ENCODE assay signal across 13 mouse cellular contexts in genomic region chr6:17750957-17751356, GRCm38 (mm10). TPM values are rescaled to one million over a fixed set of nuclear protein-coding genes. Genes with fewer than 3 reads are reported as not detected.
DNase-seq lines count a peak whose midpoint lies in the region; ATAC-seq and TF ChIP-seq lines count a peak whose summit lies in the region.
"Had no signal": no experiment of that assay in that cellular context is flagged by ENCODE, and none has a peak within 500 bp of the region (broad histone marks: within the 10 kb centered on the region; RNA-seq: fewer than 3 reads in every experiment).

No protein-coding gene starts in this region.

- no peaks in the 10 kb centered on the region for H3K27me3 ChIP-seq in heart, embryonic 15.5 days
- no peaks in the 10 kb centered on the region for H3K27me3 ChIP-seq in heart, adult 2 months (ENCODE audit: control insufficient read depth, insufficient read depth, low read length)
- no peaks in the 10 kb centered on the region for H3K27me3 ChIP-seq in MEL (ENCODE audit: control insufficient read depth in 1 of 2, insufficient read depth in 2 of 2, low read length in 2 of 2)
- H3K27me3 ChIP-seq in forebrain, embryonic 12.5 days = no peaks in the 10 kb centered on the region
- no peaks in the 10 kb centered on the region for H3K27me3 ChIP-seq in midbrain, embryonic 11.5 days (ENCODE audit: control insufficient read depth, insufficient read depth, low read length)
- H3K27me3 ChIP-seq in kidney, embryonic 15.5 days = no peaks in the 10 kb centered on the region

- no peak for ATAC-seq in heart, embryonic 15.5 days (replicated peaks; ENCODE audit: insufficient number of reproducible peaks, insufficient read depth, low FRiP score, low read depth)
- no peak for ATAC-seq in forebrain, embryonic 12.5 days (ENCODE audit: low FRiP score)
- no peak for ATAC-seq in midbrain, embryonic 11.5 days (ENCODE audit: low FRiP score)
- ATAC-seq in kidney, embryonic 15.5 days (replicated peaks; ENCODE audit: low FRiP score) = no peak

- H3K4me1 ChIP-seq in heart, embryonic 15.5 days (replicated peaks) = peaks cover 15% of the 10 kb centered on the region
- peaks cover 9% of the 10 kb centered on the region for H3K4me1 ChIP-seq in heart, adult 2 months (ENCODE audit: control insufficient read depth, insufficient read depth, low read length)
- H3K4me1 ChIP-seq in MEL (ENCODE audit: control insufficient read depth in 1 of 2, insufficient read depth in 2 of 2, low read length in 2 of 2) = peaks cover 11 to 16% of the 10 kb centered on the region in 2 experiments
- H3K4me1 ChIP-seq in forebrain, embryonic 12.5 days = peaks cover 24% of the 10 kb centered on the region
- H3K4me1 ChIP-seq in midbrain, embryonic 11.5 days (ENCODE audit: control insufficient read depth, insufficient read depth, low read length) = peaks cover 13% of the 10 kb centered on the region; the same call in 1 of the 2 replicates
- H3K4me1 ChIP-seq in kidney, embryonic 15.5 days = peaks cover 6% of the 10 kb centered on the region; the same call in 1 of the 2 replicates

- DNase-seq in heart, adult 2 months = no peak
- DNase-seq in MEL (ENCODE audit: low read depth, low spot score) = peak; percentile 70
- DNase-seq in midbrain, embryonic 11.5 days (ENCODE audit: low spot score, missing footprints) = no peak
- DNase-seq in gastrocnemius, adult 18-20 months (ENCODE audit: low spot score) = no peak
- DNase-seq in ovary, postnatal 14 days (ENCODE audit: low spot score) = no peak
- DNase-seq: gastrocnemius, postnatal 25 days; kidney, adult 18-20 months; thymus, postnatal 4 days had no signal

- no peak for TF ChIP-seq POLR2A in heart, adult 2 months (IDR thresholded peaks at IDR 0.05; ENCODE audit: insufficient read depth, low read depth, low read length)
- TF ChIP-seq POLR2A in MEL (IDR thresholded peaks at IDR 0.05; ENCODE audit: control insufficient read depth in 1 of 2, insufficient read depth in 1 of 2, low read depth in 1 of 2, low read length in 2 of 2, poor library complexity in 1 of 2) = no peak

- no peak for TF ChIP-seq CTCF in heart, adult 2 months (IDR thresholded peaks at IDR 0.05)
- no peak for TF ChIP-seq CTCF in MEL (IDR thresholded peaks at IDR 0.05 in 2 of 3, conservative IDR thresholded peaks at IDR 0.05 in 1 of 3; ENCODE audit: control insufficient read depth in 1 of 3, insufficient read depth in 1 of 3, low read depth in 2 of 3, low read length in 3 of 3, poor library complexity in 1 of 3, severe bottlenecking in 1 of 3)

- WGBS in heart, embryonic 15.5 days = 45% methylated on average over 6 of the region's 6 CpGs
- WGBS in heart, adult 2 months = 38% methylated on average over 6 of the region's 6 CpGs
- WGBS in forebrain, embryonic 12.5 days = 62% methylated on average over 6 of the region's 6 CpGs
- WGBS in midbrain, embryonic 11.5 days = 69% methylated on average over 6 of the region's 6 CpGs
- WGBS in kidney, embryonic 15.5 days = 89% methylated on average over 6 of the region's 6 CpGs

- H3K4me2 ChIP-seq in heart, embryonic 15.5 days = peak overlapping the region; percentile 72
- peak overlapping the region; percentile 62 for H3K4me2 ChIP-seq in forebrain, embryonic 12.5 days
- H3K4me2 ChIP-seq in midbrain, embryonic 11.5 days = peak overlapping the region; percentile 61
- no peak overlapping the region for H3K4me2 ChIP-seq in kidney, embryonic 15.5 days

- no peak overlapping the region for H3K9ac ChIP-seq in heart, embryonic 15.5 days
- no peak overlapping the region for H3K9ac ChIP-seq in heart, adult 2 months (ENCODE audit: low read depth, low read length)
- H3K9ac ChIP-seq in MEL (ENCODE audit: control insufficient read depth, low read depth, low read length, poor library complexity, severe bottlenecking) = peak overlapping the region; percentile 58
- peak overlapping the region; percentile 75; the same call in 1 of the 2 replicates for H3K9ac ChIP-seq in forebrain, embryonic 12.5 days
- peak overlapping the region; percentile 6; the same call in 1 of the 2 replicates for H3K9ac ChIP-seq in midbrain, embryonic 11.5 days (ENCODE audit: low read length)
- H3K9ac ChIP-seq in kidney, embryonic 15.5 days = no peak overlapping the region
- H3K9ac ChIP-seq: liver, embryonic 14.5 days had no signal

- H3K27ac ChIP-seq in heart, embryonic 15.5 days = peak overlapping the region; percentile 49; the same call in 1 of the 2 replicates
- H3K27ac ChIP-seq in heart, adult 2 months = no peak overlapping the region; the same call in 1 of the 2 replicates
- peak overlapping the region; percentile 49 for H3K27ac ChIP-seq in MEL (ENCODE audit: control insufficient read depth, low read depth, low read length)
- no peak overlapping the region for H3K27ac ChIP-seq in forebrain, embryonic 12.5 days
- H3K27ac ChIP-seq in midbrain, embryonic 11.5 days (ENCODE audit: low read depth, low read length) = no peak overlapping the region
- no peak overlapping the region for H3K27ac ChIP-seq in kidney, embryonic 15.5 days
- H3K27ac ChIP-seq: liver, embryonic 14.5 days had no signal

- H3K4me3 ChIP-seq in heart, embryonic 15.5 days = peak overlapping the region; percentile 60
- no peak overlapping the region for H3K4me3 ChIP-seq in heart, adult 2 months
- H3K4me3 ChIP-seq in MEL (ENCODE audit: control insufficient read depth in 1 of 2, insufficient read depth in 1 of 2, low read depth in 2 of 2, low read length in 2 of 2) = peak overlapping the region; percentile 63 to 77
- H3K4me3 ChIP-seq in forebrain, embryonic 12.5 days (replicated peaks) = peak overlapping the region; percentile 56
- peak overlapping the region; percentile 47 for H3K4me3 ChIP-seq in midbrain, embryonic 11.5 days (ENCODE audit: low read depth, low read length)
- H3K4me3 ChIP-seq in kidney, embryonic 15.5 days (replicated peaks) = no peak overlapping the region
- H3K4me3 ChIP-seq: myocyte had no signal

- H3K36me3 ChIP-seq in heart, embryonic 15.5 days = no peaks in the 10 kb centered on the region
- peaks cover 10% of the 10 kb centered on the region for H3K36me3 ChIP-seq in heart, adult 2 months (ENCODE audit: control insufficient read depth, insufficient read depth, low read length)
- peaks cover 0 to 32% of the 10 kb centered on the region in 2 experiments; a peak in 2 of 4 replicates for H3K36me3 ChIP-seq in MEL (ENCODE audit: control insufficient read depth in 1 of 2, insufficient read depth in 2 of 2, low read length in 2 of 2)
- no peaks in the 10 kb centered on the region for H3K36me3 ChIP-seq in forebrain, embryonic 12.5 days (replicated peaks)
- no peaks in the 10 kb centered on the region for H3K36me3 ChIP-seq in midbrain, embryonic 11.5 days (ENCODE audit: control insufficient read depth, insufficient read depth, low read length)
- H3K36me3 ChIP-seq in kidney, embryonic 15.5 days = no peaks in the 10 kb centered on the region

- no peak for TF ChIP-seq EP300 in heart, adult 2 months (IDR thresholded peaks at IDR 0.05; ENCODE audit: insufficient read depth, low read depth, low read length)
- no peak for TF ChIP-seq EP300 in MEL (IDR thresholded peaks at IDR 0.05; ENCODE audit: low read depth in 1 of 2, low read length in 2 of 2)

- intact Hi-C loops in heart, adult 2 months (cut with DNase I) = loop anchor here (2.0 kb wide), 1 partner anchor 14 kb away; no protein-coding TSS in a partner anchor

- TF ChIP-seq RAD21 in MEL (IDR thresholded peaks at IDR 0.05; ENCODE audit: low read depth, low read length) = no peak

- H3K9me3 ChIP-seq in heart, embryonic 15.5 days (replicated peaks) = no peaks in the 10 kb centered on the region
- no peaks in the 10 kb centered on the region for H3K9me3 ChIP-seq in MEL (replicated peaks; ENCODE audit: insufficient read depth, low read length)
- H3K9me3 ChIP-seq in forebrain, embryonic 12.5 days = no peaks in the 10 kb centered on the region
- no peaks in the 10 kb centered on the region for H3K9me3 ChIP-seq in midbrain, embryonic 11.5 days (ENCODE audit: control insufficient read depth, low read length)
- H3K9me3 ChIP-seq in kidney, embryonic 15.5 days (replicated peaks) = no peaks in the 10 kb centered on the region

- H3K79me2 ChIP-seq in heart, adult 2 months (replicated peaks; ENCODE audit: control insufficient read depth, insufficient read depth, low read length) = peaks cover 2% of the 10 kb centered on the region
- H3K79me2 ChIP-seq in MEL (ENCODE audit: control insufficient read depth, insufficient read depth, low read length, poor library complexity) = peaks cover 25% of the 10 kb centered on the region

TF ChIP-seq in MEL, 35 proteins besides CTCF, POLR2A, EP300 and RAD21 (continues in another document):
- TF ChIP-seq SMC3 (IDR thresholded peaks at IDR 0.05; ENCODE audit: low read depth, low read length) = no peak
- no peak for TF ChIP-seq MEF2A (IDR thresholded peaks at IDR 0.05; ENCODE audit: extremely low read depth, insufficient replicate concordance, low read depth, low read length, poor library complexity, severe bottlenecking)
- TF ChIP-seq UBTF (IDR thresholded peaks at IDR 0.05; ENCODE audit: borderline replicate concordance, insufficient read depth, low read depth, low read length) = no peak
- TF ChIP-seq NRF1 (IDR thresholded peaks at IDR 0.05; ENCODE audit: insufficient read depth, low read depth, low read length, poor library complexity, severe bottlenecking) = no peak
- TF ChIP-seq TCF12 (IDR thresholded peaks at IDR 0.05; ENCODE audit: low read depth, low read length) = 0 out of 2 replicates have a peak, but pooled peaks have one; percentile 11
- peak; percentile 51; the same call in 1 of the 2 replicates for TF ChIP-seq BHLHE40 (IDR thresholded peaks at IDR 0.05; ENCODE audit: borderline replicate concordance, low read depth, low read length)
- no peak for TF ChIP-seq GATA1 (IDR thresholded peaks at IDR 0.05; ENCODE audit: low read depth, low read length)
- TF ChIP-seq MAX (IDR thresholded peaks at IDR 0.05; ENCODE audit: low read length) = no peak
- TF ChIP-seq MXI1 (IDR thresholded peaks at IDR 0.05; ENCODE audit: low read depth, low read length) = peak; percentile 47; the same call in 1 of the 2 replicates
- TF ChIP-seq ETS1 (IDR thresholded peaks at IDR 0.05; ENCODE audit: low read depth, low read length) = 0 out of 2 replicates have a peak, but pooled peaks have one; percentile 8
- no peak for TF ChIP-seq JUND (IDR thresholded peaks at IDR 0.05; ENCODE audit: low read depth, low read length)

RNA-seq across cellular contexts. Expression of gene St7, which starts 58.2 kb away (rescaled TPM):
- 26.1 and 28.6 TPM in 2 replicates for polyA plus RNA-seq in heart, embryonic 15.5 days (2015; fragmentation: Nextera tagmentation; extraction: Ambion mirVana)
- 10 to 100 TPM; 16.9 to 19.5 TPM for total RNA-seq in heart, adult 2 months (2021)
- polyA plus RNA-seq in heart, adult 2 months (2012; rRNA removed) = 12.0 and 18.3 TPM in 2 replicates
- 34.4 and 38.9 TPM in 2 replicates for total RNA-seq in MEL (2012; rRNA removed)
- polyA plus RNA-seq in MEL (2012; ENCODE audit: insufficient read depth in 1 of 2, insufficient read length in 2 of 2, low read depth in 1 of 2, low replicate concordance in 2 of 2, missing spikeins in 1 of 2) = 10 to 100 TPM in 1 of 2 experiments, not detected in 1; 48.5 TPM
- 45.6 and 48.6 TPM in 2 replicates for polyA plus RNA-seq in forebrain, embryonic 12.5 days (2016; fragmentation: Nextera tagmentation; extraction: Ambion mirVana)
- polyA plus RNA-seq in midbrain, embryonic 11.5 days (2014; fragmentation: Nextera tagmentation; extraction: Ambion mirVana) = 36.6 and 38.6 TPM in 2 replicates
- 10 to 100 TPM; 12.5 to 14.2 TPM for total RNA-seq in gastrocnemius, adult 18-20 months (2021)
- 19.9 and 20.3 TPM in 2 replicates for polyA plus RNA-seq in kidney, embryonic 15.5 days (2015; fragmentation: Nextera tagmentation; extraction: Ambion mirVana)

Comparison
In these comparisons a context has a peak if more than half of its experiments do, and no peak if none do; other contexts are left out.
1. H3K27ac ChIP-seq: peak in heart, embryonic 15.5 days (single experiment) and MEL (single experiment); none in heart, adult 2 months (single experiment), forebrain, embryonic 12.5 days (single experiment), midbrain, embryonic 11.5 days (single experiment) and kidney, embryonic 15.5 days (single experiment).
2. H3K4me3 ChIP-seq: peak in heart, embryonic 15.5 days (single experiment), MEL (2 of 2), forebrain, embryonic 12.5 days (single experiment) and midbrain, embryonic 11.5 days (single experiment); none in heart, adult 2 months (single experiment) and kidney, embryonic 15.5 days (single experiment).
3. H3K9ac ChIP-seq: peak in MEL (single experiment), forebrain, embryonic 12.5 days (single experiment) and midbrain, embryonic 11.5 days (single experiment); none in heart, embryonic 15.5 days (single experiment), heart, adult 2 months (single experiment) and kidney, embryonic 15.5 days (single experiment).